Mouse (Mus musculus) midbrain, embryonic 14.5 days (tissue): ENCODE measurements around the gene 9930022D16Rik. TPM values are rescaled to one million over a fixed set of nuclear protein-coding genes. Genes with fewer than 3 reads are reported as not detected.

ENCODE experiments used
- ATAC-seq: fragments of 200-750 bp; cut with Nextera tagmentation; 2 replicates; pipeline ENCODE4 v1.8.0; 2017; ENCODE audit warnings: moderate number of reproducible peaks, moderate library complexity; ENCODE audit not compliant: low FRiP score, low TSS enrichment
- DNase-seq: peaks from one replicate; pipeline ENCODE4 v3.0.0-alpha.2; 2015
- H3K27ac ChIP-seq: fragments of 300-500 bp; sonication (generic); replicated peaks from 2 replicates; pipeline ENCODE4 v1.5.1; 2014; ENCODE audit warnings: mild to moderate bottlenecking, low read depth, low read length, moderate library complexity
- H3K27me3 ChIP-seq: fragments of 300-500 bp; sonication (generic); 2 replicates; pipeline ENCODE4 v1.6.1; 2014; ENCODE audit warnings: low read length, control low read depth, mixed read lengths; ENCODE audit not compliant: control insufficient read depth, insufficient read depth
- H3K36me3 ChIP-seq: fragments of 300-500 bp; sonication (generic); 2 replicates; pipeline ENCODE4 v1.6.1; 2014; ENCODE audit warnings: low read length, control low read depth; ENCODE audit not compliant: control insufficient read depth, insufficient read depth
- H3K4me1 ChIP-seq: fragments of 300-500 bp; sonication (generic); 2 replicates; pipeline ENCODE4 v1.6.1; 2014; ENCODE audit warnings: mild to moderate bottlenecking, antibody characterized with exemption, low read length, control low read depth; ENCODE audit not compliant: control insufficient read depth, insufficient read depth
- H3K4me2 ChIP-seq: fragments of 300-500 bp; sonication (generic); 2 replicates; pipeline ENCODE4 v1.6.1; 2014; ENCODE audit warnings: mild to moderate bottlenecking, low read length, moderate library complexity
- H3K4me3 ChIP-seq: fragments of 300-500 bp; sonication (generic); replicated peaks from 2 replicates; pipeline ENCODE4 v1.5.1; 2014; ENCODE audit warnings: low read depth, low read length
- H3K9ac ChIP-seq: fragments of 300-500 bp; sonication (generic); replicated peaks from 2 replicates; pipeline ENCODE4 v1.6.1; 2014; ENCODE audit warnings: mild to moderate bottlenecking, low read length, moderate library complexity
- H3K9me3 ChIP-seq: fragments of 300-500 bp; sonication (generic); 2 replicates; pipeline ENCODE4 v1.6.1; 2016; ENCODE audit warnings: low read length, control low read depth, mixed read lengths; ENCODE audit not compliant: control insufficient read depth
- WGBS: fragments of 180-500 bp; shearing (Covaris S2); extraction: QIAGEN DNeasy Blood & Tissue Kit; methylation state at CpG from one replicate; pipeline ENCODE4 v1.1.7; 2014; 5-methylcytosine and 5-hydroxymethylcytosine counted together
- polyA plus RNA-seq: library from polyadenylated mRNA; unstranded; fragments of >200 nt; fragmentation: Nextera tagmentation; extraction: Ambion mirVana; gene quantifications from 2 replicates; pipeline ENCODE4 v1.2.1, GENCODE M21; 2014

9930022D16Rik gene
- polyA plus RNA-seq, 1 experiment from 2014 or later: not detected

DNA sequence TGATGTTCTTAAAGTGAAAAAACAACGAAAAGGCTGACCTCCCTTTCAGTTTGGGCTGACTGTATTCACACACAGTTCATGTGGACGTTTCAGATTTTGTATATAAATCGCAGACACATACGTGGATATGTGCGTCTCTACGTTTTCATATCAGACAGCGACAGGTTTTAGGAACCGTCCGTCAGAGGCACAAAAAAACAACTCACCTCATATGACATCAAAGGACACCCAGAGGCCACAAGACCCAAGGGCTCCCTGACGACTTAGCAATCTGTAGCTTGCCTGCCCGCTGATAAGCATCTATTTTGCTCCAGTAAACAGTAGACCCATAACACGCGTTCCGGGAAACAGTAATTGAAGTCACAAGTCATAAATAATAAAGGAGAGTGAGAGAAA, 6.8 kb downstream of the 9930022D16Rik start:
- ATAC-seq: no peak

GRCm38 (mm10) chr11:109421205-109421604, 7.5 kb downstream of the 9930022D16Rik start:
- Histone ChIP-seq H3K4me3 (no peak overlapping the region), H3K27me3 (no peaks in the 10 kb centered on the region), H3K4me1 (0 out of 2 replicates have a peak, but pooled peaks cover 3% of the 10 kb centered on the region), H3K36me3 (no peaks in the 10 kb centered on the region), H3K27ac (no peak overlapping the region), H3K4me2 (no peak overlapping the region), H3K9me3 (no peaks in the 10 kb centered on the region), H3K9ac (no peak overlapping the region)
- ATAC-seq (no peak), DNase-seq (no peak)
- WGBS: 85% methylated on average over 5 of the region's 5 CpGs

More for the DNA sequence above, 6.8 kb downstream of the 9930022D16Rik start:
- Histone ChIP-seq H3K27me3 (no peaks in the 10 kb centered on the region), H3K4me1 (0 out of 2 replicates have a peak, but pooled peaks cover 3% of the 10 kb centered on the region), H3K27ac (no peak overlapping the region), H3K4me3 (no peak overlapping the region), H3K36me3 (no peaks in the 10 kb centered on the region), H3K4me2 (no peak overlapping the region), H3K9me3 (no peaks in the 10 kb centered on the region), H3K9ac (no peak overlapping the region)
- WGBS: 89% methylated on average over 14 of the region's 14 CpGs
- no peak for DNase-seq

DNA sequence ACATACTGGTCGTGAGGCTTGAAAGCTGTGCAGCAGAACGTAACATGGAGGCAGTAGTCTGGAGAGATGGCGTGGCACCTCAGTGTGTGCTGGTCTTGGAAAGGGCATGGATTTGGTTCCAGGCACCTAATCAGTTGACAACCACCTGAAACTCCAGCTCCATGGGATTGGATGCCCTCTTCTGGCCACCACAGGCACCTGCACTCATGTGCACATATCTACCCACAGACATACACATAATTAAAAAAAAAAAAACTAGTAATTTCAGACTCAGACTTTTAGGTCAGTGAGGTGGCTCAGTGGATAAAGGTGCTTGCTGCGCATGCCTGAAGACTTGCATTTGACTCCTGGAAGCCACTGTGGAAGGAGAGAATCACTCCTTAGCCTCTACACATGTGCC, 8.5 kb downstream of the 9930022D16Rik start:
- WGBS: 97% methylated on average over 4 of the region's 4 CpGs
- Histone ChIP-seq H3K9ac (no peak overlapping the region), H3K36me3 (no peaks in the 10 kb centered on the region), H3K4me2 (no peak overlapping the region), H3K4me1 (peaks cover 12% of the 10 kb centered on the region), H3K9me3 (no peaks in the 10 kb centered on the region), H3K27me3 (no peaks in the 10 kb centered on the region), H3K27ac (no peak overlapping the region), H3K4me3 (no peak overlapping the region)
- DNase-seq: no peak
- ATAC-seq: no peak

DNA sequence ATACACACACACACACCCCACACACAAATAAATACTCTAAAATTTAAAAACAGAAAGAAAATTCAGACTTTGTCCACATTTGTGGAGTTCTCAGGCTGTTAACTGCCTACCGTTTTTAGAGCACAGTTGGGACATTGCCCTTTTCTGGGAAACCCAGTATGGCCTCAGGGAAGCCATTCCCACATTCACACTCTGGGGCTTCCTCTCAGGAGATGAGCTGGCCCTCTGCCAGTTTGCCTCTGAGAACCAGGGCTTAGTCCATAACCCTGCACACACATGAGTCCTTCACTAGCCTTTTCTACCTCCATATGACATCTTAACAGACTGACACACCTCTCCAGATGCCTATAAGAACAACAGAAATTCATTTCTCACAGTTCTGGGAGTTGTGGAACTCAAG, 9.6 kb downstream of the 9930022D16Rik start:
- Histone ChIP-seq H3K4me2 (no peak overlapping the region), H3K27ac (no peak overlapping the region), H3K9me3 (no peaks in the 10 kb centered on the region), H3K27me3 (no peaks in the 10 kb centered on the region), H3K4me1 (peaks cover 14% of the 10 kb centered on the region), H3K36me3 (no peaks in the 10 kb centered on the region), H3K9ac (no peak overlapping the region), H3K4me3 (no peak overlapping the region)
- no peak for DNase-seq
- ATAC-seq: no peak
- WGBS: 83% methylated on average over 1 of the region's 1 CpGs

- Histone ChIP-seq H3K36me3 (peaks cover 21% of the 10 kb centered on the region), H3K27ac (peak within 1 kb of the TSS; percentile 85), H3K9me3 (no peaks in the 10 kb centered on the region), H3K4me2 (peak within 1 kb of the TSS; percentile 67), H3K4me3 (peak within 1 kb of the TSS; percentile 66), H3K9ac (peak within 1 kb of the TSS; percentile 76), H3K27me3 (no peaks in the 10 kb centered on the region), H3K4me1 (peaks cover 14% of the 10 kb centered on the region)
- DNase-seq: peak; percentile 99
- WGBS: under 1% methylated on average over 65 of the region's 65 CpGs
- ATAC-seq: peak; percentile 96
These were observed 11.9 kb downstream of the 9930022D16Rik start, which contains the start of gene Amz2 for GRCm38 (mm10) chr11:109425392-109426271. Gene Amz2, plus strand, starts transcription at chr11:109425946.

- no peaks in the 10 kb centered on the region for H3K27me3 ChIP-seq
- DNase-seq (no peak), ATAC-seq (0 out of 2 replicates have a peak, but pooled peaks have one; percentile 31)
- H3K27ac ChIP-seq: peak overlapping the region; percentile 85
- H3K4me2 ChIP-seq: peak overlapping the region; percentile 67
- peak overlapping the region; percentile 66 for H3K4me3 ChIP-seq
- H3K9me3 ChIP-seq: no peaks in the 10 kb centered on the region
- WGBS: under 1% methylated on average over 11 of the region's 11 CpGs
- peaks cover 14% of the 10 kb centered on the region for H3K4me1 ChIP-seq
- H3K36me3 ChIP-seq: peaks cover 27% of the 10 kb centered on the region
- peak overlapping the region; percentile 76 for H3K9ac ChIP-seq
These were observed 12.5 kb downstream of the 9930022D16Rik start for GRCm38 (mm10) chr11:109426272-109426586.

DNA sequence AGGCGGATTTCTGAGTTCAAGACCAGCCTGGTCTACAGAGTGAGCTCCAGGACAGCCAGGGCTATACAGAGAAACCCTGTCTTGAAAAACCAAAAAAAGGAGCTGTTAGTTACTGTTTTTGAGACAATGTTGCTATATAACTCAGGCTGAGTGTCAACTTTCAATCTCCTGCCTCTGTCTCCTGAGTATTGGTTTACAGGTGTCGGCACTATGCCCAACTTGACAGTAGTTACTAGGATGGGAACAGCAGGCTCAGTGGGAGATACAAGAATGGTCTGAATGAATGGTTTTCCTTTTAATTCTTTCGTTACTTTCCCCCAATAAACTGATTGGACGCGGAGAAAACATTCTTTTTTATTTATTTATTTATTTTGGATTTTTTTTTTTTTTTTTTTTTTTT, 13.6 kb downstream of the 9930022D16Rik start:
- H3K36me3 ChIP-seq: peaks cover 31% of the 10 kb centered on the region
- ATAC-seq: no peak
- no peak for DNase-seq
- H3K9ac ChIP-seq: no peak overlapping the region
- peak overlapping the region; percentile 67 for H3K4me2 ChIP-seq
- H3K9me3 ChIP-seq: no peaks in the 10 kb centered on the region
- H3K4me3 ChIP-seq: no peak overlapping the region
- no peaks in the 10 kb centered on the region for H3K27me3 ChIP-seq
- no peak overlapping the region for H3K27ac ChIP-seq
- WGBS: 95% methylated on average over 5 of the region's 5 CpGs
- peaks cover 14% of the 10 kb centered on the region for H3K4me1 ChIP-seq

DNA sequence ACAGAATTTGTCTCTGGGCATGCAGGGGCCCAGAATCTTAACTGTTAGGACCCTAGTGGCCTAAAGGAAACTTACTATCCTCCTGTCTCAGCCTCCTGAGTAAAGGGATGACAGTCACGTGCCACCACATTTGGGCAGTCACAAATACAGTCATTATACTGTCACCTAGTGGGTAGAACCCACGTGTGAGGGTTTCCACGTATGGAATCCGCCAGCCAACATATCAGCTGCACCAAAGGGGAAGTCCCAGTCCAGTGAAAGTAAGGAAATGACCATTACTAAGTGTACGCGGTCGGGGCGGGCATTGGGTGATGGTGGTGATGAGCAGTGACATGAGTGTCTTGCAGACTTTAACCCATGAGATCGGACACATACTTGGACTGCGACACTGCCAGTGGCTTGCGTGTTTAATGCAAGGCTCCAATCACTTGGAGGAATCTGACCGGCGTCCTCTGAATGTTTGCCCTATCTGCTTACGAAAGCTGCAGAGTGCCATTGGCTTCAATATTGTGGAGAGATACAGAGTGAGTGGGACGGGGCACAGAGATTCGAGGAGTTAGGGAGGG, 20.6 kb downstream of the 9930022D16Rik start:
- no peaks in the 10 kb centered on the region for H3K9me3 ChIP-seq
- ATAC-seq: no peak

More for the DNA sequence above, 20.6 kb downstream of the 9930022D16Rik start:
- Histone ChIP-seq H3K4me1 (no peaks in the 10 kb centered on the region), H3K36me3 (peaks cover 73% of the 10 kb centered on the region), H3K4me2 (no peak overlapping the region), H3K27ac (no peak overlapping the region), H3K9ac (no peak overlapping the region), H3K4me3 (no peak overlapping the region), H3K27me3 (no peaks in the 10 kb centered on the region)
- WGBS: 94% methylated on average over 16 of the region's 16 CpGs
- no peak for DNase-seq
